Mouse (Mus musculus): ENCODE data around the gene Olfr1157. TPM values are rescaled to one million over a fixed set of nuclear protein-coding genes. Genes with fewer than 3 reads are reported as not detected.

The Olfr1157 gene
- not detected for polyA plus RNA-seq (2012; fragmentation: generic; extraction: Trizol)
- long read RNA-seq, experiment 1, result 0 reads
- long read RNA-seq, experiment 2, result 0 reads

GRCm38 (mm10) chr2:87968199-87968598, at the start of gene Olfr1157:
Gene Olfr1157 (minus strand): TSS chr2:87968299.
- H3K79me3 ChIP-seq (ENCODE audit: low read depth), result no peaks in the 10 kb centered on the region
- no peaks in the 10 kb centered on the region for H3K36me3 ChIP-seq (ENCODE audit: control insufficient read depth, insufficient read depth)
- H3K27me3 ChIP-seq (ENCODE audit: control insufficient read depth, insufficient read depth, insufficient read length), result no peaks in the 10 kb centered on the region
- TF ChIP-seq CTCF (IDR thresholded peaks at IDR 0.05; ENCODE audit: control insufficient read depth, insufficient read depth, insufficient read length), result no peak
- no peak for TF ChIP-seq CEBPB (IDR thresholded peaks at IDR 0.05; ENCODE audit: low read depth)
- H3K79me2 ChIP-seq (ENCODE audit: control insufficient read depth, insufficient read depth), result no peaks in the 10 kb centered on the region
- no peak within 1 kb of the TSS for H3K4me3 ChIP-seq (ENCODE audit: insufficient read depth, poor library complexity, severe bottlenecking)
- H3ac ChIP-seq (ENCODE audit: control insufficient read depth, insufficient read length, low read depth), result no peak within 1 kb of the TSS

- H3K36me3 ChIP-seq (ENCODE audit: control insufficient read depth, insufficient read depth), result no peaks in the 10 kb centered on the region
- H3K79me2 ChIP-seq (ENCODE audit: control insufficient read depth, insufficient read depth), result no peaks in the 10 kb centered on the region
- no peaks in the 10 kb centered on the region for H3K79me3 ChIP-seq (ENCODE audit: low read depth)
- TF ChIP-seq FOSL1 (IDR thresholded peaks at IDR 0.05; ENCODE audit: insufficient read depth, low read length, poor library complexity, severe bottlenecking) (no peak), MYOG (IDR thresholded peaks at IDR 0.05; ENCODE audit: control insufficient read depth, extremely low read depth, insufficient read length) (no peak), MAX (IDR thresholded peaks at IDR 0.05) (no peak), CTCF (IDR thresholded peaks at IDR 0.05; ENCODE audit: control insufficient read depth, insufficient read depth, insufficient read length) (no peak), USF1 (IDR thresholded peaks at IDR 0.05; ENCODE audit: low read depth) (no peak)
- no peak within 1 kb of the TSS for H3ac ChIP-seq (ENCODE audit: control insufficient read depth, insufficient read length, low read depth)
- no peak within 1 kb of the TSS for H3K4me3 ChIP-seq (ENCODE audit: insufficient read depth, poor library complexity, severe bottlenecking)
- no peaks in the 10 kb centered on the region for H3K27me3 ChIP-seq (ENCODE audit: control insufficient read depth, insufficient read depth, insufficient read length)
Measured at GRCm38 (mm10) chr2:88007515-88008318, 39.6 kb upstream of the Olfr1157 start, which contains the start of gene Olfr1160. Gene Olfr1160 (minus strand): TSS chr2:88008268.

GRCm38 (mm10) chr2:87989813-87990212, 21.7 kb upstream of the Olfr1157 start, which contains the start of gene Olfr1158:
Gene Olfr1158 (plus strand): TSS chr2:87990113.
- H3K27me3 ChIP-seq (ENCODE audit: control insufficient read depth, insufficient read depth, insufficient read length), result no peaks in the 10 kb centered on the region
- no peak within 1 kb of the TSS for H3K4me3 ChIP-seq (ENCODE audit: insufficient read depth, poor library complexity, severe bottlenecking)
- H3K36me3 ChIP-seq (ENCODE audit: control insufficient read depth, insufficient read depth), result no peaks in the 10 kb centered on the region
- H3K79me2 ChIP-seq (ENCODE audit: control insufficient read depth, insufficient read depth), result no peaks in the 10 kb centered on the region
- no peak within 1 kb of the TSS for H3ac ChIP-seq (ENCODE audit: control insufficient read depth, insufficient read length, low read depth)
- TF ChIP-seq MYOG (IDR thresholded peaks at IDR 0.05; ENCODE audit: control insufficient read depth, extremely low read depth, insufficient read length) (no peak), MYOD1 (IDR thresholded peaks at IDR 0.05; ENCODE audit: control insufficient read depth, insufficient read length, low read depth) (no peak), FOSL1 (IDR thresholded peaks at IDR 0.05; ENCODE audit: insufficient read depth, low read length, poor library complexity, severe bottlenecking) (no peak), CTCF (IDR thresholded peaks at IDR 0.05; ENCODE audit: control insufficient read depth, insufficient read depth, insufficient read length) (no peak), USF1 (IDR thresholded peaks at IDR 0.05; ENCODE audit: low read depth) (no peak), MAX (IDR thresholded peaks at IDR 0.05) (no peak), CEBPB (IDR thresholded peaks at IDR 0.05; ENCODE audit: low read depth) (no peak)
- H3K79me3 ChIP-seq (ENCODE audit: low read depth), result no peaks in the 10 kb centered on the region

- Histone ChIP-seq H3K27me3 (ENCODE audit: control insufficient read depth, insufficient read depth, insufficient read length) (no peaks in the 10 kb centered on the region), H3K79me2 (ENCODE audit: control insufficient read depth, insufficient read depth) (no peaks in the 10 kb centered on the region), H3K36me3 (ENCODE audit: control insufficient read depth, insufficient read depth) (no peaks in the 10 kb centered on the region), H3K4me3 (ENCODE audit: insufficient read depth, poor library complexity, severe bottlenecking) (no peak within 1 kb of the TSS), H3ac (ENCODE audit: control insufficient read depth, insufficient read length, low read depth) (no peak within 1 kb of the TSS), H3K79me3 (ENCODE audit: low read depth) (no peaks in the 10 kb centered on the region)
- TF ChIP-seq USF1 (IDR thresholded peaks at IDR 0.05; ENCODE audit: low read depth), result no peak
- no peak for TF ChIP-seq CEBPB (IDR thresholded peaks at IDR 0.05; ENCODE audit: low read depth)
- no peak for TF ChIP-seq MYOD1 (IDR thresholded peaks at IDR 0.05; ENCODE audit: control insufficient read depth, insufficient read length, low read depth)
- no peak for TF ChIP-seq MYOG (IDR thresholded peaks at IDR 0.05; ENCODE audit: control insufficient read depth, extremely low read depth, insufficient read length)
- no peak for TF ChIP-seq MAX (IDR thresholded peaks at IDR 0.05)
- TF ChIP-seq FOSL1 (IDR thresholded peaks at IDR 0.05; ENCODE audit: insufficient read depth, low read length, poor library complexity, severe bottlenecking), result no peak
- TF ChIP-seq CTCF (IDR thresholded peaks at IDR 0.05; ENCODE audit: control insufficient read depth, insufficient read depth, insufficient read length), result no peak
Measured at GRCm38 (mm10) chr2:87974563-87974962, 6.5 kb upstream of the Olfr1157 start, which contains the start of gene Olfr74. Gene Olfr74 (minus strand): TSS chr2:87974663.

- H3K27me3 ChIP-seq (ENCODE audit: control insufficient read depth, insufficient read depth, insufficient read length), result no peaks in the 10 kb centered on the region
- no peak for TF ChIP-seq MAX (IDR thresholded peaks at IDR 0.05)
- TF ChIP-seq MYOD1 (IDR thresholded peaks at IDR 0.05; ENCODE audit: control insufficient read depth, insufficient read length, low read depth), result no peak
- no peak for TF ChIP-seq CTCF (IDR thresholded peaks at IDR 0.05; ENCODE audit: control insufficient read depth, insufficient read depth, insufficient read length)
- no peak for TF ChIP-seq FOSL1 (IDR thresholded peaks at IDR 0.05; ENCODE audit: insufficient read depth, low read length, poor library complexity, severe bottlenecking)
- TF ChIP-seq MYOG (IDR thresholded peaks at IDR 0.05; ENCODE audit: control insufficient read depth, extremely low read depth, insufficient read length), result no peak
- TF ChIP-seq CEBPB (IDR thresholded peaks at IDR 0.05; ENCODE audit: low read depth), result no peak
- TF ChIP-seq USF1 (IDR thresholded peaks at IDR 0.05; ENCODE audit: low read depth), result no peak
- H3K79me3 ChIP-seq (ENCODE audit: low read depth), result no peaks in the 10 kb centered on the region
- H3ac ChIP-seq (ENCODE audit: control insufficient read depth, insufficient read length, low read depth), result no peak within 1 kb of the TSS
- H3K36me3 ChIP-seq (ENCODE audit: control insufficient read depth, insufficient read depth), result no peaks in the 10 kb centered on the region
- H3K79me2 ChIP-seq (ENCODE audit: control insufficient read depth, insufficient read depth), result no peaks in the 10 kb centered on the region
- H3K4me3 ChIP-seq (ENCODE audit: insufficient read depth, poor library complexity, severe bottlenecking), result no peak within 1 kb of the TSS
Measured at GRCm38 (mm10) chr2:87953000-87953399, 15.1 kb downstream of the Olfr1157 start, which contains the start of gene Olfr1156. Gene Olfr1156 (minus strand): TSS chr2:87953100.
